Mouse (Mus musculus) liver, postnatal 0 days (tissue): ENCODE measurements at regions not wholly inside any gene's neighbourhood (a gene's known extent, or its start where the extent isn't known, plus 50 kb on each side); places are given as distances from the start of the nearest gene placed in this dataset.

Experiments
- CTCF ChIP-seq: sonication (generic); IDR thresholded peaks from 2 replicates; pipeline ENCODE4 v1.5.1; 2016; ENCODE audit warnings: antibody characterized with exemption, low read depth
- EP300 ChIP-seq: IDR thresholded peaks from 2 replicates; pipeline ENCODE4 v1.6.1; 2016; ENCODE audit warnings: antibody characterized with exemption, low read depth, mild to moderate bottlenecking

DNA sequence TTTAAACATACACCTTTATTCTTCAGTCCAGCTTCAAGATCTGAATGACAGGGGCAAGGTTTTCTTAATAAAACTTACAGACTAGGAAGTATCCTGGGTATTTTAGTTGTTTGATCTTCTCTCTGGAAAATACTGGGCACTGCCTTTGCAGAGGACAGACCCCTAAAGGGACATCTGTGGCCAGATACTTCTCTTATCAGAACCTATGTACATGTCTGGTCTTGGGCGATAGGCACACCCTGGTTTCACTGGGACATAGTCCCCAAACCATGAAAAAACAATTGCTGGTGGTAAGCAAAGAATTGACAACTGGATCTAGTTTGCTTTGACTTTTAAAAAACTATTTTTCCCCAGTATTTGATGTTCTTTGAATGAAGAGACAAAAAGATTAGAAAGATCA lies 189.5 kb upstream of the Veph1 start:
- TF ChIP-seq EP300 (peak; percentile 100), CTCF (no peak)
